Mouse (Mus musculus) layer of hippocampus, postnatal 25 days (tissue): ENCODE measurements around the gene Piezo1. TPM values are rescaled to one million over a fixed set of nuclear protein-coding genes. Genes with fewer than 3 reads are reported as not detected.
A peak's percentile ranks its signal among the peaks of the same experiment; 100 is the strongest.

ENCODE experiments used
- DNase-seq, 2 experiments: peaks; one replicate each; pipeline ENCODE4 v3.0.0; 2022; ENCODE audit warnings: mixed read lengths in 2 of 2, low spot score in 1 of 2; ENCODE audit errors: extremely low spot score in 1 of 2
- total RNA-seq, 2 experiments: library from RNA; stranded (reverse); gene quantifications; 2 replicates each; pipeline ENCODE4 v1.2.3; 2021

Gene Piezo1
- total RNA-seq, 2 experiments from 2014 or later, result 3.6 to 5.7 TPM

- DNase-seq, result no peak
These were observed 89.5 kb downstream of the Piezo1 start for GRCm38 (mm10) chr8:122461473-122462148.

- no peak for DNase-seq
These were observed 90.3 kb downstream of the Piezo1 start, which contains the start of gene Snai3 for GRCm38 (mm10) chr8:122460524-122461472. Snai3 (minus strand) TSS chr8:122460733.

- no peak for DNase-seq
These were observed 91.1 kb downstream of the Piezo1 start for GRCm38 (mm10) chr8:122459990-122460389.

GRCm38 (mm10) chr8:122459218-122459900, 91.8 kb downstream of the Piezo1 start:
- peak in 1 of 2 experiments; percentile 29 for DNase-seq

DNA sequence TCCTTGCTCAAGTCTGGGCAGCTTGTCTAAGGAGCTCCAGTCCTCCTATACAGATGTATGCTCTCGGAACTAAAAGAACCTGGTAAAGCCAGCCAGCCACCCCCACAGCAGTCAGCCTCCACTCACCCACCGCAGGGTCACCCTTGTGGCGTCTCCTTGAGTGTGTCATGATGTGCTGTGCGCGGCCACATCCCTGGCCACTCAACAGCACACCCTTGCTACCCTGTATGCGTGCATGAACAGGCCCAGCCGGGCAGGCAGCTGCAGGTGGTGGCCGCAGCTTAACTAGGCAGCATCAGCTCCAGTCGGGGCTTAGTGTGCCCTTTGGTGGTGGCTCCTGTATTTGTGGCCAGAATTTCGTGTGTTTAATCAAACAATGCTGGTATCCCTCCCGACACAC, 94.0 kb downstream of the Piezo1 start:
- no peak for DNase-seq

DNA sequence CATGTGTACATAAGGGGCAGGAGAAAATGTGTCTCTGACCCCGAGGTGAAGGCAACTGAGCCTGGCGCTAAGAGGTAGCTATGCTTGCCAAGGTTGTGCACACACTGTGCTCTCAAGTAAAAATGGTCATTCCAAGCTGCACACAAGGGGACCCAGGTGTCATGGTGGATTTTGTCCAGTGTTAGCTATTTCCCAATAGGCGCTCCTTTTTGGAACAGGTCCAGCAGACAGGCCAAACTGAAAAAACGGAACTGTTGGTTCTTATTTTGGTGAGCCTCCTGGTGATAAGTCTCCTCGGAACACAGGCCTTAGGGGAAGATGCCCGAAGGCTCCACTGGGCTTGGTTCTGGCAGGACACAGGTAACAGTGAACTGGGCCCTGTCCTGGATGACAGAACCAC, 96.7 kb downstream of the Piezo1 start:
- no peak for DNase-seq

DNA sequence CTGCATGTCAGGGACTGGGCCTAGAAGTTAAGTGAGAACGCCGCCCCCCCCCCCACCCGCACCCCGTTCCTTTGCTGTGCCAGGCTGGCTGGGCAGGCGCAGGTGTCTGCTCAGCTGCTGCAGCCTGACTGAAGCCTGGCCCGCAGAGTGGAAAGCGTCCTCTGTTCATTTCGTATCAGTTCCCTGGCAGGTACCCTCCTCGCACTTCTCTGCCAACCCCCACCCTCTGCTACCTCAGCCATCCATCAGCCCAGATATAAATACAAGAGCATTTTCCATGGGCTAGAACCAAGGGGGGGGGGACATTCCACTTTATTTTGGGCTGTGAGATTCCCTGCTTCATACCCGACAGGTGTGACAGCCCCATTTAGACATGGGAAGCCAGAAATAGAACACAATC, 99.0 kb downstream of the Piezo1 start:
- no peak for DNase-seq

DNA sequence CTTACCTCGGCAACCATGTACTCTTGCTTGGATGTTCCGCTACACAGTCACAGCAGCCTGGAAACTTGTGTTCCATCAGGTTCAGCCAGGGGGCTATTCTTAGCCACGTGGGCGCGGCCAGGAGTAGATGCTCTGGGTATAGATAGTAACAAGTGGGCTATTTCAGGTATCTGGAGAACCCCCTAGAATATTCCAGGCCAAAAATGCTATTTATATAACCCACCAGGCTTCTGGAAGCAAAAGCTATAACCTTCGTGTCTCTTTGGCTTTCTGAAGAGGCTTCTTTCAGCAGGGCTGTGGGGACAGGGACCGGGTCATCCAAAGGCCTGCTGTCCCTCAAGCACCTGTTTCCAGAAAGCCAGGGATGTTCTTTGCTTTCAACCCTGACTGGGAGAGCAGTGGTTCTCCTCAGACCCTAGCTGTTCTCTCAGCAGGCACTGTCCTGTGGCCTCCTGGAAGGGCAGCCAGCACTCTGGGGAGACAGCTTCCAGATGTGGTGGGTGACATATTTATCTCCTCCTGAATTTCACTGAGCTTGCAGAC, 99.9 kb downstream of the Piezo1 start:
- DNase-seq, result no peak

DNA sequence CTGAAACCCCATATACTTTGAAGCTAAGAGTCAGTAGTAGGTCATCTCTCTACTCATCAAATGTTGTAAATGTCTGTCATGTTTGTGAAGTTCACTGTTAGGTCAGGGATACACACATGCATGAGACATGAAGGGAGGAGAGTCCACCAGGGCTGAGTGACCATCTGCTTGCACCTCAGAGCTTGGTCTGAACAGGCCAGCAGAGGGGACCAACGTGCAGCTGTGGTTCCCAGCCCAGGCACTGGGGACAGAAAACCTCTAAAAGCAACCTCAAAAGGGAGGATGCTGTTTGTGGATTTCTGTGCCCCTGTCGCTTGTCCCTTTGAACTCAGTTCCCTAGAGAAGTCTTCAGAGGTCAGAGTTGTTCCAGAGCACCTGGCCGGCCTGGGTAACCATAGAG, 105.9 kb downstream of the Piezo1 start:
- no peak for DNase-seq

DNA sequence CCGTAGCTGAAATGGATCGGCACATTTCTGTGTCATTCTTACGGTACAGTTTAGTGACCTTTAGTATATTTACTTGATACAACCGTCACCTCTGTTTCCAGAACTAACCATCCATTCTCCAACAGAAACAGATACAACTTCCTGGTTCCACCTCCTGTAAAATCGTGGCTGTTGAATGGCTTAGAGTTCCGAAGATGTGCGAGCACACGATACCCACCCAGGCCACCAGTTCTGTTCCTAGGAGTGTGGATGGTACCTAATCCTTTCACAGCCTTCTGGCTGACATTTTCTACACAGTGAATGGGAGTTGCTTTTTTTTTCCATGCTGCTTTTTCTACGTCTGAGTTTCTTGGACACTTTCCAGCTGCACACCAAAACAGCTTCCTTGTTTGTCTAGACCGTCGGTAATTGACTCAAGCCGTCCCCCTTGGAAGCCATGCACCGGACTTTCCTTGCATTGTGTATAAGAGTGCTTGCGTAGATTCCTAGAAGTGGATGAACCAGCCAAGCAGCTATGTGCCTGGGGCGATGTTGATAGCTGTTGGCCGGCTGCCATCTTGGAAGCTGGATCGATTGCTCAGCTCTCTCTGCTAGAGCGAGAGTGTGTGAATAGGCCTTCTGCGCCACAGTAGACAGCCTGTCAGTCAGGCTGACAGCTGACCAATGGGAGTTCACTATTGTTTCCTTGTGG, 106.9 kb downstream of the Piezo1 start:
- DNase-seq, result peak; percentile 65 to 82

DNA sequence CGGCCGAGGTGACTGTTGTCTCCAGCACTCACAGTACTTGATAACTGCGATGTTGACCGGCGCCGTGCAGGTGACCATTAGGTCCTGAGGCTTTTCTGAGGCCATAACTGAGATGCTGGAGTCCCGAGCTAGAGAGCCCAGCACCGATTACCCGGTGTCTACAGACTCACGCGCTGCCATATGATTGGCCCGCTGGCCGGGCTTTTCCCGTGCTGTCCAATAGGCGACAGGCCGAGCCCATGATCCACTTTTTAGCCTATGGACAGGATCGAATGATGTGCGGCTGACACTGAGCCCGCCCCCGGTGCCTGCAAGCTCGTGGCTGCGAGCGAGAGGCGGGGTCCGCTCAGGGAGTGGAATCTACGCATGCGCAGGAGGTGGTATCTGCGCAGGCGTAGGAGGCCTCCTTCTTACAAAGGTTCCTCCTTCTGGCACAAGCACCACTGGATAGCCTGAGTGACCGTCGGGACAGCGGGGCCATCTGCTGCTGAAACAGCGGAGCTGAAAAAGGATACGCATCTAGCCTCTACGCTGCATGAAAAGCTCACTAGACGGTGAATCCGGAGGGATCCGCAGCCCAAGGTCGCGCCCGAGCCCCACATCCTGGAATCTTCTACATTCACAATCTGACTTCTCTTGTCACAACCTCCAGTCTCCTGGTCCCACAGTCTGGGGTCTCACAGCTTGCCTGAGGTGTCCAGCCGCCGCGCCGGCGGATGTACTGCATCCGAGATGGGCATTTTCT, 107.7 kb downstream of the Piezo1 start, which contains the start of gene Mvd:
Gene Mvd, minus strand, starts transcription at position 161 of the 745 bp plus-strand sequence.
- DNase-seq, result peak; percentile 88 to 93

GRCm38 (mm10) chr8:122442781-122443180, 108.3 kb downstream of the Piezo1 start:
- no peak for DNase-seq

DNA sequence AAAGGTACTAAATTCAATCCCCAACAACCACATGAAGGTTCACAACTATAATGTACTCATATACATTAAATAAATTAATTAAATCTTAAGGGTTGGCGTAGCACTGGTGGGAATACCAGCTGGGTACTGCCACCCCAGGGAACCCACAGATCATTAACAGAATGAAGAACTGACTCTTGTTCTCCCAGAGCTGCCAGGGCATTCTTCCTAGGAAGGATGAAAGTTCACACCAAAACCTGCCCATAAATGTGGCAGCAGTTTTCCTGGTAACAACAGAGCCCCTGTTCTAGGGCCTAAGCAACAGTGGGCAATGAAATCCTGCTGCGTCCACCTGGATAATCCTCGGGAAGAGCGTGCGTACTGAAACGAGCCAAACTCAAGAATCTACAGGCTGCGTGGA, 108.8 kb downstream of the Piezo1 start:
- DNase-seq, result no peak

GRCm38 (mm10) chr8:122441326-122441725, 109.8 kb downstream of the Piezo1 start:
- no peak for DNase-seq

GRCm38 (mm10) chr8:122439336-122439735, 111.8 kb downstream of the Piezo1 start:
- DNase-seq, result no peak

GRCm38 (mm10) chr8:122437708-122438331, 113.3 kb downstream of the Piezo1 start:
- no peak for DNase-seq

GRCm38 (mm10) chr8:122436586-122437125, 114.5 kb downstream of the Piezo1 start:
- no peak for DNase-seq

DNA sequence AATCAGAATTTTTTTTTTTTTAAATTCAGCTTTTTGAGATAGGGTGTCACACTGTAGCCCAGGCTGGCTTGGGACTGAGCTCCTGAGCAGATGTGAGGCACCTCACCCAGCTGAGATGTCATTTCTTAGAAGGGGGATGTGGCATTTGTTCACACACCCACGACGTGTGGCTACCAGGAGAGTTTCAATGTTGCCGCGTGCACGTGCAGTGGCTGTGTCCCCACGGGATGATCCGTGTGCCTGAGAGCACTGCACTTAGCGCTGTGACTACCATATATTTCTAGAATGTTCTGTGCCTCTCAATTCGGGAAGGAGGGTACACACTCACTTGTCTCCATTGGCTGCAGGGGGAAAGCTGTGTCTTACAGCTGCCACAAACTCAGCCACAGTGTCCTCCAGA, 115.0 kb downstream of the Piezo1 start:
- DNase-seq, result no peak

DNA sequence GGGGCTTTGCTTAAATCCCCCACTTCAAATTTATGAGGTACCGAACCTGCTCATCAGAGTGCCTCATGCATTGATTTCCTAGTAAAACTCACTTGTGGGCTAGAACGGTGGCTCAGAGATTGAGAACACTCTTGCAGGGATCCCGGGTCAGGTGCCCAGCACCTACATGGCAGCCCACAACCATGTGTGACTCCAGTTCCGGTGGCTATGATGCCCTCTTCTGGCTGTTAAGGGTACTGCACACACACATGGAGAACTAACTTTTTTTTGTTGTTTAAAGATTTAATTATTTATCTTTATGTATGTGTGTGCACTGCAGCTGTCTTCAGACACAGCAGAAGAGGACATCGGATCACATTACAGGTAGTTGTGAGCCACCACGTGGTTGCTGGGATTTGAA, 115.8 kb downstream of the Piezo1 start:
- no peak for DNase-seq
